Mouse (Mus musculus) G1E (cell line): ENCODE measurements around the gene Nol10.

Source experiments
- CTCF ChIP-seq: IDR thresholded peaks from 2 replicates; pipeline ENCODE4 v1.5.1; 2012; ENCODE audit warnings: low read depth, low read length, inconsistent platforms, mixed read lengths
- POLR2AphosphoS5 ChIP-seq: IDR thresholded peaks from 2 replicates; pipeline ENCODE4 v1.6.1; 2012; ENCODE audit warnings: low read depth, low read length, inconsistent platforms; ENCODE audit not compliant: insufficient replicate concordance

GRCm38 (mm10) chr12:17347327-17348047 lies 771 bp upstream of the Nol10 start:
- TF ChIP-seq CTCF, result no peak
- no peak for TF ChIP-seq POLR2AphosphoS5
